Mouse (Mus musculus) heart, adult 2 months (tissue): ENCODE results near the gene Kctd19.

ENCODE experiments used
- CTCF ChIP-seq: fragments of 200-600 bp; IDR thresholded peaks from 2 replicates; pipeline ENCODE4 v1.8.1; 2022; ENCODE audit warnings: antibody characterized with exemption, mild to moderate bottlenecking, moderate library complexity
- POLR2A ChIP-seq: fragments of 200-500 bp; IDR thresholded peaks from 2 replicates; pipeline ENCODE4 v1.6.1; 2011; ENCODE audit warnings: mild to moderate bottlenecking, low read depth, low read length, control low read depth; ENCODE audit not compliant: insufficient read depth

- TF ChIP-seq CTCF = no peak
- TF ChIP-seq POLR2A = no peak
Observed at GRCm38 (mm10) chr8:105400016-105400415, 13.3 kb downstream of the Kctd19 start.
